Mouse (Mus musculus): ENCODE data around the gene Celsr1.

The Celsr1 gene

GRCm38 (mm10) chr15:85949421-85950164, 84.0 kb downstream of the Celsr1 start:
- no peak for DNase-seq

GRCm38 (mm10) chr15:85947967-85948366, 85.6 kb downstream of the Celsr1 start:
- no peak for DNase-seq

- peak; percentile 26 for DNase-seq
These were observed 86.0 kb downstream of the Celsr1 start for GRCm38 (mm10) chr15:85947541-85947940.

- DNase-seq: no peak
These were observed 97.9 kb downstream of the Celsr1 start for GRCm38 (mm10) chr15:85935627-85936049.

GRCm38 (mm10) chr15:85928161-85928560, 105.4 kb downstream of the Celsr1 start:
- DNase-seq: peak; percentile 11

- no peak for DNase-seq
These were observed 111.7 kb downstream of the Celsr1 start for GRCm38 (mm10) chr15:85921855-85922254.

- DNase-seq: no peak
These were observed 113.7 kb downstream of the Celsr1 start for GRCm38 (mm10) chr15:85919892-85920248.

GRCm38 (mm10) chr15:85919191-85919891, 114.2 kb downstream of the Celsr1 start:
- DNase-seq: no peak

GRCm38 (mm10) chr15:85913605-85914004, 120.0 kb downstream of the Celsr1 start:
- DNase-seq: peak; percentile 85

- DNase-seq: peak; percentile 13
These were observed 123.6 kb downstream of the Celsr1 start for GRCm38 (mm10) chr15:85909931-85910330.

- peak; percentile 26 for DNase-seq
These were observed 124.1 kb downstream of the Celsr1 start for GRCm38 (mm10) chr15:85909492-85909829.

- DNase-seq: no peak
These were observed 124.7 kb downstream of the Celsr1 start for GRCm38 (mm10) chr15:85908660-85909491.

- no peak for DNase-seq
These were observed 129.8 kb downstream of the Celsr1 start for GRCm38 (mm10) chr15:85903826-85904225.

- DNase-seq: no peak
These were observed 131.1 kb downstream of the Celsr1 start for GRCm38 (mm10) chr15:85902505-85902904.

GRCm38 (mm10) chr15:85900801-85901200, 132.8 kb downstream of the Celsr1 start:
- no peak for DNase-seq

- DNase-seq: no peak
These were observed 133.3 kb downstream of the Celsr1 start for GRCm38 (mm10) chr15:85900318-85900717.

- no peak for DNase-seq
These were observed 134.2 kb downstream of the Celsr1 start for GRCm38 (mm10) chr15:85899396-85899795.

- no peak for DNase-seq
These were observed 136.5 kb downstream of the Celsr1 start for GRCm38 (mm10) chr15:85897113-85897512.

GRCm38 (mm10) chr15:85896284-85896683, 137.3 kb downstream of the Celsr1 start:
- peak; percentile 87 for DNase-seq

GRCm38 (mm10) chr15:85893871-85894270, 139.7 kb downstream of the Celsr1 start:
- DNase-seq: no peak

- DNase-seq: no peak
These were observed 141.0 kb downstream of the Celsr1 start for GRCm38 (mm10) chr15:85892498-85893118.

GRCm38 (mm10) chr15:85891971-85892370, 141.6 kb downstream of the Celsr1 start:
- no peak for DNase-seq

GRCm38 (mm10) chr15:85889235-85889634, 144.3 kb downstream of the Celsr1 start:
- DNase-seq: no peak
